ENCODE assay signal across 8 mouse cellular contexts in genomic region chr13:109440331-109440730, GRCm38 (mm10).
DNase-seq lines count a peak whose midpoint lies in the region; ATAC-seq lines count a peak whose summit lies in the region.

No protein-coding gene starts in this region.

- 2% methylated on average over 8 of the region's 8 CpGs for WGBS in intestine, embryonic 14.5 days

- H3K4me2 ChIP-seq in intestine, embryonic 14.5 days (ENCODE audit: low read length), result peak overlapping the region; percentile 80

- DNase-seq in adrenal gland, adult 18-20 months (ENCODE audit: low spot score in 2 of 2), result peak; percentile 16 to 23
- peak; percentile 80 for DNase-seq in embryo, embryonic 10 days (ENCODE audit: low spot score)
- DNase-seq in gastrocnemius, postnatal 36 days, result peak; percentile 24 to 34
- DNase-seq in intestine, embryonic 14.5 days (ENCODE audit: low spot score), result peak; percentile 72
- DNase-seq in left cerebral cortex, postnatal 14 days (ENCODE audit: low spot score in 2 of 2), result peak; percentile 55 to 62
- peak; percentile 23 for DNase-seq in right cerebral cortex, postnatal 14 days

- peak overlapping the region; percentile 44 for H3K9ac ChIP-seq in intestine, embryonic 14.5 days (ENCODE audit: low read length)

- H3K27me3 ChIP-seq in intestine, embryonic 14.5 days (replicated peaks; ENCODE audit: control insufficient read depth, insufficient read depth, low read length), result no peaks in the 10 kb centered on the region
- peaks cover 9% of the 10 kb centered on the region for H3K27me3 ChIP-seq in megakaryocyte, embryonic 14.5 days (replicated peaks)

- H3K4me1 ChIP-seq in intestine, embryonic 14.5 days (replicated peaks; ENCODE audit: control insufficient read depth, insufficient read depth, low read length), result peaks cover 9% of the 10 kb centered on the region
- H3K4me1 ChIP-seq in megakaryocyte, embryonic 14.5 days, result peaks cover 11% of the 10 kb centered on the region

- H3K9me3 ChIP-seq in intestine, embryonic 14.5 days (ENCODE audit: control insufficient read depth, low read length), result no peaks in the 10 kb centered on the region
- no peaks in the 10 kb centered on the region for H3K9me3 ChIP-seq in megakaryocyte, embryonic 14.5 days

- intact Hi-C loops in gastrocnemius, postnatal 36 days (cut with DNase I), result loop anchor here (10.0 kb wide), 2 partner anchors 86 to 314 kb away; no protein-coding TSS in a partner anchor
- intact Hi-C loops in left cerebral cortex, postnatal 14 days (cut with DNase I), result loop anchor here (5.0 to 10.0 kb wide), 4 partner anchors 52 to 208 kb away; no protein-coding TSS in a partner anchor

- H3K36me3 ChIP-seq in intestine, embryonic 14.5 days (ENCODE audit: control insufficient read depth, insufficient read depth, low read length), result no peaks in the 10 kb centered on the region
- H3K36me3 ChIP-seq in megakaryocyte, embryonic 14.5 days (replicated peaks; ENCODE audit: low read length), result no peaks in the 10 kb centered on the region

- H3K27ac ChIP-seq in intestine, embryonic 14.5 days (ENCODE audit: low read depth), result peak overlapping the region; percentile 83

- peak; percentile 80 for ATAC-seq in intestine, embryonic 14.5 days (replicated peaks; ENCODE audit: low FRiP score, low TSS enrichment, low read depth)
- ATAC-seq in monocyte, adult 5-6 weeks (replicated peaks; ENCODE audit: insufficient number of reproducible peaks, low FRiP score, low TSS enrichment, poor library complexity, severe bottlenecking), result no peak

- H3K4me3 ChIP-seq in intestine, embryonic 14.5 days (ENCODE audit: low read depth, low read length), result peak overlapping the region; percentile 45
- peak overlapping the region; percentile 89 for H3K4me3 ChIP-seq in megakaryocyte, embryonic 14.5 days (replicated peaks)

Comparison
In these comparisons a context has a peak if more than half of its experiments do, and no peak if none do; other contexts are left out.
1. DNase-seq: peak in every context shown above with its lines; median percentile 80 in embryo, embryonic 10 days; 72 in intestine, embryonic 14.5 days; 58 in left cerebral cortex, postnatal 14 days; 29 in gastrocnemius, postnatal 36 days; 23 in right cerebral cortex, postnatal 14 days; 20 in adrenal gland, adult 18-20 months.